Mouse (Mus musculus) intestine, embryonic 14.5 days (tissue): ENCODE results near the gene Nhsl1. TPM values are rescaled to one million over a fixed set of nuclear protein-coding genes. Genes with fewer than 3 reads are reported as not detected.

ENCODE experiments used
- polyA plus RNA-seq: library from polyadenylated mRNA; unstranded; fragments of >200 nt; fragmentation: Nextera tagmentation; extraction: Ambion mirVana; gene quantifications from 2 replicates; pipeline ENCODE4 v1.2.1, GENCODE M21; 2014

Gene Nhsl1
- polyA plus RNA-seq, 1 experiment from 2014 or later, result 10.6 TPM

Other genes with a start within 250 kb of the Nhsl1 start
- gene Ect2l, start 108.1 kb upstream of the Nhsl1 start, polyA plus RNA-seq, result 0.38 TPM in 1 of 2 replicates, not detected in the other
- 20.0 and 23.2 TPM in 2 replicates for gene Ccdc28a, start 84.0 kb upstream of the Nhsl1 start, polyA plus RNA-seq
- gene Hebp2, start 227.1 kb downstream of the Nhsl1 start, polyA plus RNA-seq, result 12.3 and 17.9 TPM in 2 replicates